Mouse (Mus musculus) stomach, postnatal 0 days (tissue): ENCODE data around the gene Nrcam. TPM values are rescaled to one million over a fixed set of nuclear protein-coding genes. Genes with fewer than 3 reads are reported as not detected.

ENCODE experiments used
- ATAC-seq: fragments of 200-750 bp; cut with Nextera tagmentation; 2 replicates; pipeline ENCODE4 v1.8.0; 2017; ENCODE audit not compliant: low FRiP score, low TSS enrichment
- DNase-seq: peaks from one replicate; pipeline ENCODE4 v3.0.0-alpha.2; 2016; ENCODE audit warnings: low spot score
- H3K27ac ChIP-seq: fragments of 300-500 bp; sonication (generic); replicated peaks from 2 replicates; pipeline ENCODE4 v1.5.1; 2014; ENCODE audit warnings: mild to moderate bottlenecking, control low read depth
- H3K27me3 ChIP-seq: fragments of 300-500 bp; sonication (generic); 2 replicates; pipeline ENCODE4 v1.6.1; 2014; ENCODE audit warnings: low read length; ENCODE audit not compliant: control insufficient read depth, insufficient read depth
- H3K36me3 ChIP-seq: fragments of 300-500 bp; sonication (generic); 2 replicates; pipeline ENCODE4 v1.6.1; 2014; ENCODE audit warnings: low read length, mixed read lengths; ENCODE audit not compliant: control insufficient read depth, insufficient read depth
- H3K4me1 ChIP-seq: fragments of 300-500 bp; sonication (generic); replicated peaks from 2 replicates; pipeline ENCODE4 v1.6.1; 2014; ENCODE audit warnings: antibody characterized with exemption; ENCODE audit not compliant: control insufficient read depth, insufficient read depth
- H3K4me2 ChIP-seq: fragments of 300-500 bp; sonication (generic); replicated peaks from 2 replicates; pipeline ENCODE4 v1.6.1; 2014; ENCODE audit warnings: low read depth, mild to moderate bottlenecking, control low read depth, moderate library complexity
- H3K4me3 ChIP-seq: fragments of 300-500 bp; sonication (generic); 2 replicates; pipeline ENCODE4 v1.5.1; 2014; ENCODE audit warnings: low read depth, low read length, control low read depth
- H3K9ac ChIP-seq: fragments of 300-500 bp; sonication (generic); 2 replicates; pipeline ENCODE4 v1.6.1; 2014; ENCODE audit warnings: mild to moderate bottlenecking, low read length, control low read depth, mixed read lengths
- H3K9me3 ChIP-seq: fragments of 300-500 bp; sonication (generic); 2 replicates; pipeline ENCODE4 v1.6.1; 2016; ENCODE audit warnings: low read length; ENCODE audit not compliant: control insufficient read depth
- CTCF ChIP-seq: IDR thresholded peaks from 2 replicates; pipeline ENCODE4 v1.5.1; 2016; ENCODE audit warnings: antibody characterized with exemption, low read depth, mild to moderate bottlenecking, moderate library complexity
- EP300 ChIP-seq: optimal IDR thresholded peaks from 2 replicates; pipeline ENCODE3; 2016; ENCODE audit warnings: antibody characterized with exemption
- WGBS: fragments of 180-500 bp; shearing (Covaris S2); extraction: QIAGEN DNeasy Blood & Tissue Kit; methylation state at CpG from one replicate; pipeline ENCODE4 v1.1.7; 2014; 5-methylcytosine and 5-hydroxymethylcytosine counted together
- polyA plus RNA-seq: library from polyadenylated mRNA; unstranded; fragments of >200 nt; fragmentation: Nextera tagmentation; extraction: Ambion mirVana; gene quantifications from 2 replicates; pipeline ENCODE4 v1.2.1, GENCODE M21; 2015

Nrcam gene
- polyA plus RNA-seq, 1 experiment from 2014 or later = 1.2 TPM

- TF ChIP-seq EP300 = no peak
- no peak for TF ChIP-seq CTCF
- Histone ChIP-seq H3K9ac (no peak overlapping the region), H3K4me1 (no peaks in the 10 kb centered on the region), H3K4me2 (no peak overlapping the region), H3K27me3 (no peaks in the 10 kb centered on the region), H3K36me3 (no peaks in the 10 kb centered on the region), H3K4me3 (no peak overlapping the region), H3K9me3 (no peaks in the 10 kb centered on the region), H3K27ac (no peak overlapping the region)
- DNase-seq (no peak), ATAC-seq (no peak)
- WGBS = 63% methylated on average over 3 of the region's 3 CpGs
Observed at GRCm38 (mm10) chr12:44411031-44411430, 82.3 kb downstream of the Nrcam start.

- 39% methylated on average over 4 of the region's 4 CpGs for WGBS
- H3K9me3 ChIP-seq = no peaks in the 10 kb centered on the region
- H3K9ac ChIP-seq = no peak overlapping the region
- no peak overlapping the region for H3K27ac ChIP-seq
- H3K4me2 ChIP-seq = no peak overlapping the region
- ATAC-seq (no peak), DNase-seq (no peak)
- TF ChIP-seq CTCF = no peak
- TF ChIP-seq EP300 = no peak
- no peaks in the 10 kb centered on the region for H3K36me3 ChIP-seq
- H3K4me3 ChIP-seq = no peak overlapping the region
- no peaks in the 10 kb centered on the region for H3K27me3 ChIP-seq
- no peaks in the 10 kb centered on the region for H3K4me1 ChIP-seq
Observed at GRCm38 (mm10) chr12:44422154-44422866, 93.6 kb downstream of the Nrcam start.

- no peaks in the 10 kb centered on the region for H3K27me3 ChIP-seq
- H3K4me1 ChIP-seq = no peaks in the 10 kb centered on the region
- DNase-seq (no peak), ATAC-seq (no peak)
- WGBS = 87% methylated on average over 4 of the region's 4 CpGs
- no peak overlapping the region for H3K4me3 ChIP-seq
- no peak overlapping the region for H3K9ac ChIP-seq
- TF ChIP-seq CTCF = no peak
- no peak for TF ChIP-seq EP300
- H3K36me3 ChIP-seq = no peaks in the 10 kb centered on the region
- no peaks in the 10 kb centered on the region for H3K9me3 ChIP-seq
- H3K4me2 ChIP-seq = no peak overlapping the region
- no peak overlapping the region for H3K27ac ChIP-seq
Observed at GRCm38 (mm10) chr12:44422867-44423255, 94.2 kb downstream of the Nrcam start.

GRCm38 (mm10) chr12:44424011-44424410 is 95.3 kb downstream of the Nrcam start:
- H3K4me3 ChIP-seq = no peak overlapping the region
- no peak for TF ChIP-seq CTCF
- TF ChIP-seq EP300 = no peak
- ATAC-seq (no peak), DNase-seq (no peak)
- H3K4me2 ChIP-seq = no peak overlapping the region
- H3K36me3 ChIP-seq = no peaks in the 10 kb centered on the region
- no peaks in the 10 kb centered on the region for H3K9me3 ChIP-seq
- no peak overlapping the region for H3K27ac ChIP-seq
- 87% methylated on average over 3 of the region's 3 CpGs for WGBS
- no peak overlapping the region for H3K9ac ChIP-seq
- H3K4me1 ChIP-seq = no peaks in the 10 kb centered on the region
- no peaks in the 10 kb centered on the region for H3K27me3 ChIP-seq

GRCm38 (mm10) chr12:44425040-44425439 is 96.4 kb downstream of the Nrcam start:
- ATAC-seq (no peak), DNase-seq (no peak)
- 7% methylated on average over 6 of the region's 6 CpGs for WGBS
- Histone ChIP-seq H3K9ac (no peak overlapping the region), H3K27me3 (no peaks in the 10 kb centered on the region), H3K27ac (no peak overlapping the region), H3K4me1 (no peaks in the 10 kb centered on the region), H3K4me3 (no peak overlapping the region), H3K9me3 (no peaks in the 10 kb centered on the region), H3K4me2 (no peak overlapping the region), H3K36me3 (no peaks in the 10 kb centered on the region)
- no peak for TF ChIP-seq EP300
- no peak for TF ChIP-seq CTCF

GRCm38 (mm10) chr12:44430335-44430734 is 101.7 kb downstream of the Nrcam start:
- no peak for DNase-seq
- H3K27ac ChIP-seq = no peak overlapping the region
- no peak for ATAC-seq
- no peaks in the 10 kb centered on the region for H3K9me3 ChIP-seq
- no peak overlapping the region for H3K4me2 ChIP-seq
- H3K27me3 ChIP-seq = no peaks in the 10 kb centered on the region
- H3K9ac ChIP-seq = no peak overlapping the region
- H3K36me3 ChIP-seq = no peaks in the 10 kb centered on the region
- 72% methylated on average over 6 of the region's 6 CpGs for WGBS
- H3K4me1 ChIP-seq = no peaks in the 10 kb centered on the region
- H3K4me3 ChIP-seq = no peak overlapping the region
- TF ChIP-seq EP300 (no peak), CTCF (no peak)
